Mouse (Mus musculus) midbrain, embryonic 10.5 days (tissue): ENCODE measurements around the gene Dcakd. TPM values are rescaled to one million over a fixed set of nuclear protein-coding genes. Genes with fewer than 3 reads are reported as not detected.
A peak's percentile ranks its signal among the peaks of the same experiment; 100 is the strongest.
"Not testable (repeated sequence)": the region's sequence is repeated elsewhere in the genome, so short reads cannot be mapped to it uniquely, and the experiment has no call there.

Source experiments
- DNase-seq: peaks from one replicate; pipeline ENCODE4 v3.0.0-alpha.2; 2017; ENCODE audit warnings: low spot score
- H3K27ac ChIP-seq: fragments of 300-500 bp; sonication (generic); replicated peaks from 2 replicates; pipeline ENCODE4 v1.5.1; 2016; ENCODE audit warnings: mild to moderate bottlenecking
- H3K27me3 ChIP-seq: fragments of 300-500 bp; sonication (generic); 2 replicates; pipeline ENCODE4 v1.6.1; 2016; ENCODE audit warnings: low read depth, mild to moderate bottlenecking; ENCODE audit not compliant: poor library complexity, severe bottlenecking
- H3K36me3 ChIP-seq: fragments of 300-500 bp; sonication (generic); 2 replicates; pipeline ENCODE4 v1.6.1; 2016; ENCODE audit warnings: mild to moderate bottlenecking, moderate library complexity
- H3K4me1 ChIP-seq: fragments of 300-500 bp; sonication (generic); 2 replicates; pipeline ENCODE4 v1.6.1; 2016
- H3K4me3 ChIP-seq: fragments of 300-500 bp; sonication (generic); 2 replicates; pipeline ENCODE4 v1.5.1; 2016; ENCODE audit warnings: mild to moderate bottlenecking, moderate library complexity
- H3K9me3 ChIP-seq: fragments of 300-500 bp; sonication (generic); replicated peaks from 2 replicates; pipeline ENCODE4 v1.6.1; 2016; ENCODE audit warnings: mild to moderate bottlenecking
- WGBS: fragments of 180-500 bp; shearing (Covaris S2); methylation state at CpG from one replicate; pipeline ENCODE4 v1.1.7; 2016; 5-methylcytosine and 5-hydroxymethylcytosine counted together
- polyA plus RNA-seq: library from polyadenylated mRNA; unstranded; fragments of >200 nt; fragmentation: Nextera tagmentation; extraction: Ambion mirVana; gene quantifications from 2 replicates; pipeline ENCODE4 v1.2.1, GENCODE M21; 2016

The Dcakd gene
- polyA plus RNA-seq, 1 experiment from 2014 or later = 265 TPM

- no peak for DNase-seq
- Histone ChIP-seq H3K9me3 (no peaks in the 10 kb centered on the region), H3K36me3 (no peaks in the 10 kb centered on the region), H3K4me3 (no peak overlapping the region), H3K4me1 (peaks cover 29% of the 10 kb centered on the region; the same call in 1 of the 2 replicates), H3K27me3 (peaks cover 18% of the 10 kb centered on the region), H3K27ac (no peak overlapping the region)
- 76% methylated on average over 10 of the region's 10 CpGs for WGBS
Measured at GRCm38 (mm10) chr11:102981151-102981890, 46.8 kb downstream of the Dcakd start.

GRCm38 (mm10) chr11:102978052-102978666 is 50.0 kb downstream of the Dcakd start:
- H3K27me3 ChIP-seq = peaks cover 11% of the 10 kb centered on the region
- H3K27ac ChIP-seq = no peak overlapping the region
- no peaks in the 10 kb centered on the region for H3K36me3 ChIP-seq
- DNase-seq = no peak
- H3K9me3 ChIP-seq = no peaks in the 10 kb centered on the region
- no peak overlapping the region for H3K4me3 ChIP-seq
- H3K4me1 ChIP-seq = peaks cover 13% of the 10 kb centered on the region; the same call in 1 of the 2 replicates
- WGBS = 68% methylated on average over 6 of the region's 6 CpGs

- H3K27me3 ChIP-seq = peaks cover 26% of the 10 kb centered on the region
- not testable (repeated sequence) for H3K36me3 ChIP-seq, H3K4me3 ChIP-seq, H3K27ac ChIP-seq, H3K9me3 ChIP-seq, DNase-seq
- 87% methylated on average over 9 of the region's 9 CpGs for WGBS
- H3K4me1 ChIP-seq = 0 out of 2 replicates have a peak, but pooled peaks cover 18% of the 10 kb centered on the region
Measured at GRCm38 (mm10) chr11:102975966-102976365, 52.2 kb downstream of the Dcakd start.

- Histone ChIP-seq H3K9me3 (no peaks in the 10 kb centered on the region), H3K27ac (no peak overlapping the region), H3K27me3 (peaks cover 44% of the 10 kb centered on the region), H3K36me3 (no peaks in the 10 kb centered on the region), H3K4me3 (no peak overlapping the region), H3K4me1 (0 out of 2 replicates have a peak, but pooled peaks cover 5% of the 10 kb centered on the region)
- no peak for DNase-seq
- WGBS = 71% methylated on average over 1 of the region's 1 CpGs
Measured at GRCm38 (mm10) chr11:102972326-102972725, 55.8 kb downstream of the Dcakd start.

- DNase-seq = no peak
- Histone ChIP-seq H3K27ac (no peak overlapping the region), H3K9me3 (no peaks in the 10 kb centered on the region), H3K4me1 (peaks cover 7% of the 10 kb centered on the region; the same call in 1 of the 2 replicates), H3K27me3 (peaks cover 49% of the 10 kb centered on the region), H3K4me3 (no peak overlapping the region), H3K36me3 (no peaks in the 10 kb centered on the region)
- 67% methylated on average over 5 of the region's 5 CpGs for WGBS
Measured at GRCm38 (mm10) chr11:102971604-102972003, 56.5 kb downstream of the Dcakd start.

- Histone ChIP-seq H3K4me3 (no peak overlapping the region; the same call in 1 of the 2 replicates), H3K27ac (peak overlapping the region; percentile 93; the same call in 1 of the 2 replicates), H3K9me3 (no peaks in the 10 kb centered on the region), H3K27me3 (peaks cover 47% of the 10 kb centered on the region), H3K4me1 (peaks cover 33% of the 10 kb centered on the region), H3K36me3 (no peaks in the 10 kb centered on the region)
- WGBS = 75% methylated on average over 16 of the region's 16 CpGs
- no peak for DNase-seq
Measured at GRCm38 (mm10) chr11:102964547-102965091, 63.5 kb downstream of the Dcakd start.

GRCm38 (mm10) chr11:102963855-102964546 is 64.1 kb downstream of the Dcakd start:
- peak; percentile 34 for DNase-seq
- H3K4me1 ChIP-seq = peaks cover 33% of the 10 kb centered on the region
- peak overlapping the region; percentile 93 for H3K27ac ChIP-seq
- H3K9me3 ChIP-seq = no peaks in the 10 kb centered on the region
- peak overlapping the region; percentile 50 for H3K4me3 ChIP-seq
- WGBS = 18% methylated on average over 24 of the region's 24 CpGs
- H3K36me3 ChIP-seq = no peaks in the 10 kb centered on the region
- H3K27me3 ChIP-seq = peaks cover 46% of the 10 kb centered on the region

- WGBS = 1% methylated on average over 16 of the region's 16 CpGs
- peak; percentile 71 for DNase-seq
- H3K9me3 ChIP-seq = no peaks in the 10 kb centered on the region
- peaks cover 39% of the 10 kb centered on the region for H3K27me3 ChIP-seq
- H3K36me3 ChIP-seq = no peaks in the 10 kb centered on the region
- peaks cover 33% of the 10 kb centered on the region for H3K4me1 ChIP-seq
- peak overlapping the region; percentile 93 for H3K27ac ChIP-seq
- H3K4me3 ChIP-seq = peak overlapping the region; percentile 50
Measured at GRCm38 (mm10) chr11:102963246-102963854, 64.8 kb downstream of the Dcakd start.

- no peak for DNase-seq
- H3K4me3 ChIP-seq = peak overlapping the region; percentile 50
- peak overlapping the region; percentile 93 for H3K27ac ChIP-seq
- 18% methylated on average over 7 of the region's 7 CpGs for WGBS
- peaks cover 37% of the 10 kb centered on the region for H3K27me3 ChIP-seq
- H3K4me1 ChIP-seq = peaks cover 36% of the 10 kb centered on the region
- H3K36me3 ChIP-seq = no peaks in the 10 kb centered on the region
- no peaks in the 10 kb centered on the region for H3K9me3 ChIP-seq
Measured at GRCm38 (mm10) chr11:102962861-102963245, 65.3 kb downstream of the Dcakd start.

- Histone ChIP-seq H3K36me3 (no peaks in the 10 kb centered on the region), H3K4me3 (no peak overlapping the region), H3K27me3 (peaks cover 32% of the 10 kb centered on the region), H3K9me3 (no peaks in the 10 kb centered on the region), H3K27ac (no peak overlapping the region), H3K4me1 (peaks cover 47% of the 10 kb centered on the region)
- no peak for DNase-seq
- 93% methylated on average over 4 of the region's 4 CpGs for WGBS
Measured at GRCm38 (mm10) chr11:102961082-102961481, 67.1 kb downstream of the Dcakd start.

GRCm38 (mm10) chr11:102958870-102959269 is 69.3 kb downstream of the Dcakd start:
- no peak for DNase-seq
- no peaks in the 10 kb centered on the region for H3K9me3 ChIP-seq
- no peak overlapping the region for H3K4me3 ChIP-seq
- H3K27me3 ChIP-seq = peaks cover 29% of the 10 kb centered on the region
- no peak overlapping the region for H3K27ac ChIP-seq
- WGBS = 85% methylated on average over 1 of the region's 1 CpGs
- H3K4me1 ChIP-seq = peaks cover 36% of the 10 kb centered on the region
- H3K36me3 ChIP-seq = no peaks in the 10 kb centered on the region

GRCm38 (mm10) chr11:102958431-102958830 is 69.7 kb downstream of the Dcakd start:
- no peak for DNase-seq
- 88% methylated on average over 6 of the region's 6 CpGs for WGBS
- peaks cover 33% of the 10 kb centered on the region for H3K4me1 ChIP-seq
- H3K9me3 ChIP-seq = no peaks in the 10 kb centered on the region
- no peak overlapping the region for H3K27ac ChIP-seq
- H3K36me3 ChIP-seq = no peaks in the 10 kb centered on the region
- no peak overlapping the region for H3K4me3 ChIP-seq
- H3K27me3 ChIP-seq = peaks cover 31% of the 10 kb centered on the region
